Mouse (Mus musculus): Measurements from ENCODE around the gene Rep15. TPM values are rescaled to one million over a fixed set of nuclear protein-coding genes. Genes with fewer than 3 reads are reported as not detected.

Rep15 gene
- 0.47 TPM for total RNA-seq (2023)

DNA sequence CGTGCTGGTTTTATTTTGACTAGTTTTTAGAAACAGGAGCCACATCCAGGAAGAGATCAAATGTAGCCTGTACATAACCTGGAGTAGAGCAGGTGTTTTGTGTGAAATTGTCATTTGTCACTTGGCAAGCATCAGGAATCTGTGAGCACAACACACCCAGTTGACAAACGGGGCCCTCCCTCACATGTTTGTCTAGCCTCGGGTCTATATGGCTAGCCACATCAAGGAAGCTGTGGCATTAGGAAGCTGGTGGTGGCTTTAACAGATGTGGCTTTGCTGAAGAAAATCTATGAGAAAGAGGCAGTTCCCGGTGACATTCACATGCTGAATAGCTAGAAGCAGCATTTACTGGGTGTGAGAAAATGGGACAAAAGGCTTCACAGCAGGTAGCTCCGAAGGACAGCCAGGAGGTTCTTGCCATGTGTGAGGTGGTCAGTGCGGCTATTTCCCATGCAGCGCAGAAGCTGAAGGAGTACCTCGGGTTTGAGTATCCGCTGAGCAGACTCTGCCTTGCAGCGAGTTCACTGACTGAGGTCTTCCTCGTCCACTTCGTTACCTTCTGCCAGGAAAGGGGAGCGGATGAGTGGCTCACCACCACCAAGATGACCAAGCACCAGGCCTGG is at the start of gene Rep15:
Gene Rep15 (plus strand): TSS at position 282 of the 623 bp plus-strand sequence.

DNA sequence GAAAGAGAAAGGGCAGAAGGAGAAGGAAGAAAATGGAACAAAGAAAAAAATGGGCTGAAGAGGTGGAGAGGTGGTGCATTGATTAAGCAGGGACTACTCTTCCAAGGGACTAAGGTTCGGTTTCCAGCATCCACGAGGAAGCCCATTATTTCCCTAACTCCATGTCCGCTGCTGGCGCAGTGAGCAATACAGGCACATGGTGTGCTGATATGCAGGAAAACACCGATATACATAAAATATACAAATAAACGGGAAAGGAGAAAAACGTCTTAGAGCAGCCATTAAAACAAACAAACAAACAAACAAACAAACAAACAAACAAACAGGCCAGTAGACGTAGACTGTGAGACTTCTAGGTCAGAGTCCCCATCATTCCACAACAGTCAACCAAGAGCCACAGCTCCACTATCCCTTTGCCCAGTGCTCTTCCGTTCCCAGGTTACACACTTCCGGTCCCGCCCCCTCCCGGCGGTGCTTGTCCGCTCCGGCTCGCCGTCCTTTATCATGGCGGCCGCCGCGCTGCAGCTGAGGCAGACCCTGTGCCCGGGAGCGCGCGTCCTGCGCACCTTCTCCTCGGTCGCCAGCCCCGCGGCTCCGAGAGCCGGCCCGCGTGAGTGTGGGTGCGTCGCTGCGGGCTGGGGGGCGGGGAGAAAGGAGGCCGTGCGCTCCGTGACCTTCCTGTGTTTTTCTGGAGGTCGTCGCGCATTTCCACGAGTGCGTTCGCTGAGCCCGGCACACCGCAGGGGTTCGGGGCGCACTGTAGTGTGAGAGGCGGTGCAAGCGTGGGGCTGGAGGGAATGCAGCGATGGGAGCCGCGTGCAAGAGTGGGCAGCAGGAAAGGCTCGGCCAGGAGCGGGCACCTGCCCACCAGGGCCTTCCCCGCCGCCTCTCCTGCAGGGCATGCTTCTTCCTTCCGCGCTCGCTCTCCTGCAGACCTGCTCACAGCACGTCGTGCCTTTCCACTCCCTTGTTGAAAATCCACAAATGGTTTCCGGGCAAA is 10.2 kb downstream of the Rep15 start, which contains the start of gene Mrps35:
Gene Mrps35 (plus strand): TSS at position 474 of the 1,000 bp plus-strand sequence.

Other genes starting within 250 kb of the Rep15 start
- gene Arntl2, start 236.5 kb upstream of the Rep15 start, total RNA-seq (2023) = 1.2 TPM
- gene Smco2, start 182.5 kb upstream of the Rep15 start, total RNA-seq (2023) = not detected
- gene Ppfibp1, start 144.1 kb upstream of the Rep15 start, total RNA-seq (2023) = 12.6 TPM
- not detected for gene 1700034J05Rik, start 78.2 kb upstream of the Rep15 start, total RNA-seq (2023)
- gene Mrps35, start 10.2 kb downstream of the Rep15 start, total RNA-seq (2023) = 48.6 TPM
- gene Mansc4, start 54.4 kb downstream of the Rep15 start, total RNA-seq (2023) = not detected
- 9.9 TPM for gene Klhl42, start 58.8 kb downstream of the Rep15 start, total RNA-seq (2023)
- not detected for gene Pthlh, start 231.6 kb downstream of the Rep15 start, total RNA-seq (2023)